Mouse (Mus musculus) retina, postnatal 7 days (tissue): Measurements from ENCODE around the gene Ints3.

Experiments
- DNase-seq: peaks from one replicate; pipeline ENCODE4 v3.0.0-alpha.2; 2012; ENCODE audit warnings: low read depth, low spot score

The Ints3 gene

GRCm38 (mm10) chr3:90391004-90391403 is 42.4 kb downstream of the Ints3 start:
- no peak for DNase-seq

DNA sequence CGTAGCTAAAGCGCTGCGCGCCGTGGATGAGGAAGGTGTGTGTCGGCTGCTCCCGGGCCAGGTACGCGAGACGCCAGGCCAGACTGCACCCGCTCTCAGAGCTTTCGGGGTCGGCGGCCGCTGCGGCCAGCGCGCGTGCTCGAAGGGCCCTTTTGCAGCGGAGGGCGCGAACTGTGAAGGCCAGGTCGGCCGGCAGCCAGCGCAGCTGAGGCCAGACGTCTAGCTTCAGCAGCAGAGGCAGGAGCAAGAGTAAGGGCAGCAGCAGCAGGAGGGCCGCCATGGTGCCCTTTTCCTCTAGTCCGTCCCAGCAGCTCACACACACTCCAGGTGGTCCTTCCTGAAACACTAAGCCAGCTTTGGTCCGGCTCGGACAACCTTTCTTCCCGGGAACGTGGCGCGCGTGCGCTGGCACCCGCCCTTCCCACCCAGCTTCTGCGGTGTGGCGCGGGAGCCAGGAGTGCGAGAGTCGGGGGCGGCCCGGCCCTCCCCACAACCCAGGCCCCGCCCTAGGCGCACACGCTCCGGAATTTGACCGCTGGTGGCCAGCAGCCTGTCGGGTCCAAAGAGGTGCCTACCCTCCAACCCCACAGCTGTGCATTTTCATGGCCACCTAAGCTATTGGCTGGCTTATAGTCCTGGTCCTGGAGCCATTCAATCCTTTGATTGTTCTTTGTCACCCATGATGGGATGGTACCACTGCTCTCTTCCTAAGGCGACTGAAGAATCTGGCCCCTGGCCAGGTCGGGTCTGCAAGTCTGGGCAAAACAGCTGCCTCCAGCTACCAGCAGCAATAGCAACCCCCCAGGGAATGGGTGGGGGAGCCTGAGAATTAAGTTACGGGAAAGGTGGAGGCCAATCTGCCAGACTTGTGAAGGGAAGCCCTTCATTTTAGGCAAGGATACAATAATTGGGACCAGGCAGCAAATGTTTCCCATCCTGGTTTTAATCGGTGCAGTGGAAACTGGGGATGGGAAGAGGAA is 43.6 kb downstream of the Ints3 start, which contains the start of gene Slc27a3:
Gene Slc27a3 (minus strand): TSS at position 428 of the 980 bp plus-strand sequence.
- peak; percentile 46 for DNase-seq

GRCm38 (mm10) chr3:90388726-90389510 is 44.5 kb downstream of the Ints3 start:
- DNase-seq: no peak

- no peak for DNase-seq
These were observed 45.2 kb downstream of the Ints3 start for GRCm38 (mm10) chr3:90388192-90388591.

GRCm38 (mm10) chr3:90387483-90387882 is 45.9 kb downstream of the Ints3 start:
- no peak for DNase-seq

DNA sequence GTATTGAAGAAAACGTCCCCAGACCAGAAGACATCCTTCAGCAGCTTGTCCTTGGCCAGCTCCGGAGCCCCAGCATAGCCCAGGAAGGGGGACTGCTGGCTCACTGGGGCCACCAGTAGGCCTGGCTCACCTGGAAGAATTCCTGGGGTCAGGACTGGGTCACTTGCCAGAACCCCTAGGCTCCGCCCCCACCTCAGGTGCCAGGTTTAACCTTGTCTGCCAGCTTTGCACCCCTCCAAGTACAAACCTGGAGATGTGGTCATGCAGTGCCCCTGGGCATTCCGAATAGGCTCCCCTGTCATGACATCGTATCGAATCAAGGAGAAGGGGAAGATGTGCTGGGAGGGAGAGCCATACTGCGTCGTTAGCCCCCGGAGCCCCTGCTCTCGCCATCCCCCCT is 46.6 kb downstream of the Ints3 start:
- no peak for DNase-seq

DNA sequence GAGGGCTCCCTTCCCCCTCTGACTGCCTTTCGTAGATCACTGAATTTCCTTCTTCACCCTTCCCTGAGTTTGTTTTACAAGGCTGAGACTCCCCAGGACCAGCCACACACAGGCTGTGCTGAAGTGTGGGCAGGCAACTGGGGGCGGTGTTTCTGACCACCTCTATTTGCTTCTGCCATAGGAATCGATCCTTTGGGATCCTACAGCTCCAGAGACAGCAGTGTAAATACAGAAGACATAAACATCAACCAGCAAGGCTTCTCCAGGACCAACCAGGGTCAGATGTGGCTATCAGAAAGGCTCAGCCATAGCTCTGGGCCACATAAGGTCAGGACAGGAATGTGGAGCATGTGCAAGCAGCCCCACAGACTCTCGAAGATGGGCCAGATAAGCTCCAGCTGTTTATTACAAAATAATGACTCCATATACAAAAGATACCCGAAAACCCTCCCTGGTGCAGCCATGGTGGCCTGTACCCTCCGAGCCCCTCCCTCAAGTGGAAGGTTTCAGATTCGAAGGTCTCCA is 48.5 kb downstream of the Ints3 start:
- no peak for DNase-seq

DNA sequence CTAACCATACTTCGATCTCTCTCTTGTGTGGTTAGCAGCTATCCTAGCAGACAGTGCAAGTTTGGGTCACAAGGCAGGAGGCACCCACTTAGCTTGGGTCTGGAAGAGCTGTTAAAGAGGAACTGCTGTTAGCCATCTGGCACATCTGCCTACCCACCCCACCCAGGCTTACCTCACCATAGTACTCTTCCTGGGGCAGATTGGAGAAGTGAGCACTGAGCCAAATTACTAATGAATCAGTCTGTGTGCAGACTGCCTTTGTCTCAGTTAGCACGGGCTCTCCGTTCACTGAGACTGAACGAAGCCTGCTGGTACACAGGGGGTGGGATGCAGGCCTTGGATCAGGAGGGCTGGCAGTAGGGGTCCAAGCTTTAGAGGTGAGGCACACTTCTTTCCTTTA is 49.7 kb downstream of the Ints3 start:
- no peak for DNase-seq

- DNase-seq: no peak
These were observed 51.7 kb downstream of the Ints3 start for GRCm38 (mm10) chr3:90381727-90382126.

- no peak for DNase-seq
These were observed 54.9 kb downstream of the Ints3 start for GRCm38 (mm10) chr3:90378496-90378895.

DNA sequence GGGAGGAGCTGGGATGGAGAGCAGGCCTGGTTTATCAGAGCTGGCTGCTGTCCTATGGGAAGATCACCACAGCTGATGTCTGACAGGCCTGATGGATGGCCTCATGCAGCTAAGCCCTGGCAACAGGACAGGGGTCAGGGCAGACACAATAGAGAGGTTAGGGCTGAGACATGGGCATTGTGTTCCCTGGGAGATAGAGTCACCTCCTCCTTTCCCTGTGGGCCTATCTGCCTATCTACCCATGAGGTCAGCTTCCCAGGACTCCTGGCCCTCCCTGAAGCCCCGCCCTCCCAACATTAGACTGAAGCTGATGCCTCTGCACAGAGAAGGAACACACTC is 57.2 kb downstream of the Ints3 start:
- no peak for DNase-seq

DNA sequence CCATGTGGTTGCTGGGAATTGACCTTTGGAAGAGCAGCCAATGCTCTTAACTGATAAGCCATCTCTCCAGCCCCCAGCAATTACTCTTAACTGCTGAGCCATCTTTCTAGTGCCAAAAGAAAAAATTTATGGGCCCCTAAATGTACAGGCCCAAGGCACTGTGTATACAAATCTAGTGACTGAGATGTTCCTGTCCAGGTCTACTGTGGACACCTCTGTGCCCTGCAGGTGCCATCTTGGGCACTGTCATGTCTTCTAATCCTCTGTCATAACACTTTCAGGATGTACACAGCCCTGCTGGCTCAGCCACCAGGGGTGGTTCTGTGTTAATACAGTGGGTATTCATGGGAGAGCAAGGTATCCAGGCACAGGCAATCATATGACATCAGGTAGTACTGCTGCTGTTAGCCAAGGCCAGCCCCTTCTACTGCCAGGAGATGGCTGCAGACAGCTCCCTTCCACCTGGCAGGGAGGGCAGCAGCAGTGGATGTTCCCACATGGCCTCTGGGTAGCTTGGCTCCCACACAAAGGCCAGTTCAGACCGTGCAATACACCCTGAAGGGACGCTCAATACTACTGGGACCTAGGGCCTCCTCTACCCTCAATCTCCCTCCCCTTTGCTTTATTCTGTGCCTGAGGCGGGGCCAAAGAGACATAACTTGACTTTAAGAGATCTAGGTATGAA is 57.7 kb downstream of the Ints3 start:
- no peak for DNase-seq

- no peak for DNase-seq
These were observed 59.1 kb downstream of the Ints3 start for GRCm38 (mm10) chr3:90374368-90374767.

DNA sequence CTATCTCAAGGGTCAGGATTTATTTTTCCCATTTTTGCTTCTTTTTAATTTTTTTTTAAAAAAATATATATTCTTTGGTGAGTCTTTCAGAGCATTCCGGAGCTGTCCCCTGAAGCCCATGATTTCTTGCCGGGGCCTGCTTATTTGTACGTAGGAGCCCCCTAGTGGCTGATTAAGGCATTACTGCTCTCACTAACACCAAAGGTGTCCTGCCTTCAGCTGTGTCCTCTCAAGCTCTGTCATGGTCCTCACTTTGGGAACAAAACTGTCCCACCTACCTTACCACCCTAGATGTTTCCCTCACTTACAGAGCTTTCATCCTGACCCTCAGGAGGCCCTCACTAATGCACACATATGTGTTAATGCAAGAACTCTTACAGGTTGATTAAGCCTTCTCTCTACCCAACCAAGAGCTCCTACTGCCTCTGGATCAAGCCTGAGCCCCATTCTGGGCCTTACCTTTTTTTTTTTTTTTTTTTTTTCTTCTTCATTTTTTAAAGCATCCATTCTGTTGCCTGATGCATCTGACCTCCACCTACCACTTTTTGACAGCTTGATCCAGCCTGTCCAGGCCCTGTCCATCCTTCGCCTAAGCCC is 59.9 kb downstream of the Ints3 start:
- DNase-seq: peak; percentile 75

GRCm38 (mm10) chr3:90372817-90373216 is 60.6 kb downstream of the Ints3 start:
- no peak for DNase-seq

DNA sequence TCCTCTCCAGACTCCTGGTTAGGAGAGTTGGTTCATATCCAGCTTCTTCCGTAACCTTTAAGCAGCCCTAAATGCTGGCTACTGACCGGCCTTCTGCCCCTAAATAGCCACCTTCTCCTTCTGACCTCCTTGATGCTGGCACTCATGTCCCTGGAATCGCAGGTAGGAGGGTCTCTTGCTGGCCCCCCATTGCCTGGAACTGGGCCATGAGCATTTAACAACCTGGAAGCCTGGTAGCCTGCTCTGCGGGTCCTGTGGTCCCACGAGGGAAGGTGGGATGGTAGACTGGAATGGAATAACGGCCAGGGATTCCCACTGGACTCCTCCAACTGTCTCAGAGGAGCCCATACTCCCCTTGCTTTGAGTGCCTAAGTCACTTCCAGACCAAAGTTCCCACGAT is 61.6 kb downstream of the Ints3 start:
- DNase-seq: no peak

GRCm38 (mm10) chr3:90369041-90369440 is 64.4 kb downstream of the Ints3 start:
- no peak for DNase-seq

GRCm38 (mm10) chr3:90367001-90367632 is 66.3 kb downstream of the Ints3 start:
- no peak for DNase-seq

DNA sequence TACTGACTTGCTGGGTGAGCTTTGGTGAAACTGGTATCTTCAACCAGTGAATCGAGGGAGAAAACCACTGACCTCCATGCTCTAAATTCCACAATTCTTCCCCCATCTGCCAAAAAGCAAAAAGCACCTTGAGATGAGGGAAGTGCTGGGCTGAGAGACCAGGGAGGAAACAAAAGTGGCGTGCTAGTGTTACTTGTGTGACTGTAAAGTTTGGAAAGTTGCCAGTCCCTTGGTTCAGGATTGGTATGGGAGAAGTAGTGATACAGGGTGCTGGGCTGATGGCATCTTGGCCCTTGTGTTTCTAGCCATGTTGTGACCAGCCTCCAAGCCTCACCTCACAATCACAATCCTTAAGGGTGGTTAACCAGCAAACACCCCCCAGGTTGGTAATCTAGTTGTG is 71.1 kb downstream of the Ints3 start:
- no peak for DNase-seq

GRCm38 (mm10) chr3:90361476-90361875 is 71.9 kb downstream of the Ints3 start:
- no peak for DNase-seq

DNA sequence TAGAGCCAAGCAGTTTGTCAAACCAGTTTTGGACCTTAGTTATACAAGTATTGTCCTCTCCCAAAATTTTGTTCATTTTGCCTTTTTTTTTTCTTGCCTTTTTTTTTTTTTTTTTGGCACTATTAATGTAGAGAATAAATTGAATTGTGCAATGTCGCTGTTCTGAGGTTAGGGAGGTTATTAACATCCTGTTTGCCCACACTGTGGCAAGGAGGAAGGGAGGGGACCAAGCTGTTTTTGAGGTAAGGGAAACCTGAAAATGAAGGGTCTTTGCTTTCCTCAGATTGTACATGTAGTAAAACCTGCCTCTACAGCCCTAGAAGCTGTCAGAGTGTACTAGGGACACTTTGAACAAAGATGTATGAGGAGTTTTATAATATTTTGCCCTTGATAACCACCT is 74.2 kb downstream of the Ints3 start:
- DNase-seq: no peak
